Mouse (Mus musculus) subcutaneous adipose tissue, adult 2 months (tissue): ENCODE results near the gene Arl10. TPM values are rescaled to one million over a fixed set of nuclear protein-coding genes. Genes with fewer than 3 reads are reported as not detected.

Experiments
- polyA plus RNA-seq: library from polyadenylated mRNA; depleted of rRNA; stranded (reverse); fragments of >200 nt; gene quantifications from 2 replicates; pipeline ENCODE4 v1.2.3, GENCODE M21; 2012; ENCODE audit warnings: low replicate concordance; rRNA removed

Arl10 gene
- polyA plus RNA-seq = 23.0 and 32.7 TPM in 2 replicates

GRCm38 (mm10) chr13:54574854-54575481, at the start of gene Arl10:
Arl10 (plus strand) TSS chr13:54575015.

GRCm38 (mm10) chr13:54565201-54565581, 9.6 kb upstream of the Arl10 start, which contains the start of gene 4833439L19Rik:
4833439L19Rik (minus strand) TSS chr13:54565435.

GRCm38 (mm10) chr13:54589996-54590951, 15.5 kb downstream of the Arl10 start, which contains the start of the genes Nop16 and Higd2a:
Nop16 (minus strand) TSS chr13:54590090.
Higd2a (plus strand) TSS chr13:54590207.

GRCm38 (mm10) chr13:54610972-54611754, 36.3 kb downstream of the Arl10 start, which contains the start of gene Cltb:
Cltb (minus strand) TSS chr13:54611344.

GRCm38 (mm10) chr13:54621155-54621932, 46.5 kb downstream of the Arl10 start, which contains the start of gene Faf2:
Faf2 (plus strand) TSS chr13:54621784.

Other genes with a start within 250 kb of the Arl10 start
- gene Cplx2, start 203.7 kb upstream of the Arl10 start, polyA plus RNA-seq = 5.1 and 25.4 TPM in 2 replicates
- 34.1 and 44.3 TPM in 2 replicates for gene Thoc3, start 106.2 kb upstream of the Arl10 start, polyA plus RNA-seq
- 6.7 and 13.6 TPM in 2 replicates for gene Simc1, start 71.2 kb upstream of the Arl10 start, polyA plus RNA-seq
- gene 4833439L19Rik, start 9.6 kb upstream of the Arl10 start, polyA plus RNA-seq = 118 and 142 TPM in 2 replicates
- 10.1 and 18.2 TPM in 2 replicates for gene Nop16, start 15.1 kb downstream of the Arl10 start, polyA plus RNA-seq
- 131 and 268 TPM in 2 replicates for gene Higd2a, start 15.2 kb downstream of the Arl10 start, polyA plus RNA-seq
- gene Cltb, start 36.3 kb downstream of the Arl10 start, polyA plus RNA-seq = 40.9 and 68.4 TPM in 2 replicates
- 27.0 and 43.0 TPM in 2 replicates for gene Faf2, start 46.8 kb downstream of the Arl10 start, polyA plus RNA-seq
- 117 and 169 TPM in 2 replicates for gene Rnf44, start 118.9 kb downstream of the Arl10 start, polyA plus RNA-seq
- 0.05 and 0.10 TPM in 2 replicates for gene Cdhr2, start 126.4 kb downstream of the Arl10 start, polyA plus RNA-seq
- gene Gprin1, start 174.9 kb downstream of the Arl10 start, polyA plus RNA-seq = 0.30 and 0.35 TPM in 2 replicates
- gene Sncb, start 191.6 kb downstream of the Arl10 start, polyA plus RNA-seq = 0.23 TPM in 1 of 2 replicates, not detected in the other
- gene Eif4e1b, start 209.0 kb downstream of the Arl10 start, polyA plus RNA-seq = not detected in 2 replicates
- 31.1 and 92.2 TPM in 2 replicates for gene Tspan17, start 214.4 kb downstream of the Arl10 start, polyA plus RNA-seq